Comparison of ENCODE assay signal across 8 mouse cellular contexts in genomic region chr10:15300199-15301085, GRCm38 (mm10).
DNase-seq lines count a peak whose midpoint lies in the region; ATAC-seq and TF ChIP-seq lines count a peak whose summit lies in the region.

No protein-coding gene starts in this region.

- no peak overlapping the region for H3K9ac ChIP-seq in forebrain, embryonic 13.5 days
- H3K9ac ChIP-seq in liver, postnatal 0 days (replicated peaks): no peak overlapping the region
- H3K9ac ChIP-seq in neural tube, embryonic 13.5 days: no peak overlapping the region

- peak; percentile 91 for TF ChIP-seq CTCF in liver, postnatal 0 days (IDR thresholded peaks at IDR 0.05; ENCODE audit: low read depth)

- no peak for TF ChIP-seq EP300 in liver, postnatal 0 days (IDR thresholded peaks at IDR 0.05; ENCODE audit: low read depth)

- H3K36me3 ChIP-seq in forebrain, embryonic 13.5 days (ENCODE audit: poor library complexity, severe bottlenecking): no peaks in the 10 kb centered on the region
- no peaks in the 10 kb centered on the region for H3K36me3 ChIP-seq in liver, postnatal 0 days (replicated peaks; ENCODE audit: insufficient read depth, low read length)
- no peaks in the 10 kb centered on the region for H3K36me3 ChIP-seq in neural tube, embryonic 13.5 days

- 38% methylated on average over 8 of the region's 8 CpGs for WGBS in forebrain, embryonic 13.5 days
- 34% methylated on average over 8 of the region's 8 CpGs for WGBS in liver, postnatal 0 days (ENCODE audit: insufficient replicate concordance)
- 46% methylated on average over 8 of the region's 8 CpGs for WGBS in neural tube, embryonic 13.5 days

- DNase-seq in ES-CJ7 (ENCODE audit: low read depth, low spot score): peak; percentile 76
- peak; percentile 43 for DNase-seq in c-Kit-positive CD71-positive TER-119-positive erythroid progenitor cells, embryonic 14.5 days (ENCODE audit: low spot score)
- DNase-seq in heart, postnatal 25 days (ENCODE audit: low spot score): peak; percentile 17
- DNase-seq in layer of hippocampus, adult 11-12 months (ENCODE audit: low spot score): peak; percentile 78
- peak; percentile 80 for DNase-seq in liver, postnatal 0 days
- peak; percentile 65 for DNase-seq in telencephalon, adult 2 months (ENCODE audit: low read depth, low spot score)

- H3K4me1 ChIP-seq in forebrain, embryonic 13.5 days: peaks cover 3% of the 10 kb centered on the region; the same call in 1 of the 2 replicates
- no peaks in the 10 kb centered on the region for H3K4me1 ChIP-seq in liver, postnatal 0 days (ENCODE audit: insufficient read depth)
- peaks cover 12% of the 10 kb centered on the region for H3K4me1 ChIP-seq in neural tube, embryonic 13.5 days (replicated peaks)

- H3K9me3 ChIP-seq in forebrain, embryonic 13.5 days (replicated peaks): no peaks in the 10 kb centered on the region
- H3K9me3 ChIP-seq in liver, postnatal 0 days (ENCODE audit: low read length): no peaks in the 10 kb centered on the region
- no peaks in the 10 kb centered on the region for H3K9me3 ChIP-seq in neural tube, embryonic 13.5 days

- no peak overlapping the region for H3K4me3 ChIP-seq in forebrain, embryonic 13.5 days
- H3K4me3 ChIP-seq in liver, postnatal 0 days (ENCODE audit: low read depth, low read length): 0 out of 2 replicates have a peak overlapping the region, but pooled peaks have one; percentile 17
- no peak overlapping the region for H3K4me3 ChIP-seq in neural tube, embryonic 13.5 days

- intact Hi-C loops in heart, postnatal 25 days (cut with DNase I): loop anchor here (5.0 kb wide), 1 partner anchor 127 kb away; no protein-coding TSS in a partner anchor

- H3K27ac ChIP-seq in forebrain, embryonic 13.5 days: no peak overlapping the region
- H3K27ac ChIP-seq in liver, postnatal 0 days (ENCODE audit: low read depth): no peak overlapping the region
- H3K27ac ChIP-seq in neural tube, embryonic 13.5 days (replicated peaks): 0 out of 2 replicates have a peak overlapping the region, but pooled peaks have one; percentile 28

- ATAC-seq in forebrain, embryonic 13.5 days: peak; percentile 94
- peak; percentile 63 for ATAC-seq in liver, postnatal 0 days
- ATAC-seq in neural tube, embryonic 13.5 days (ENCODE audit: low read depth): peak; percentile 92

- H3K27me3 ChIP-seq in forebrain, embryonic 13.5 days: no peaks in the 10 kb centered on the region
- H3K27me3 ChIP-seq in liver, postnatal 0 days (ENCODE audit: insufficient read depth, low read length): no peaks in the 10 kb centered on the region
- no peaks in the 10 kb centered on the region for H3K27me3 ChIP-seq in neural tube, embryonic 13.5 days

- H3K4me2 ChIP-seq in forebrain, embryonic 13.5 days: peak overlapping the region; percentile 38
- H3K4me2 ChIP-seq in liver, postnatal 0 days (ENCODE audit: low read depth, low read length): peak overlapping the region; percentile 48
- peak overlapping the region; percentile 39 for H3K4me2 ChIP-seq in neural tube, embryonic 13.5 days

Comparison
In these comparisons a context has a peak if more than half of its experiments do, and no peak if none do; other contexts are left out.
1. DNase-seq: peak in every context shown above with its lines; median percentile 80 in liver, postnatal 0 days; 78 in layer of hippocampus, adult 11-12 months; 76 in ES-CJ7; 65 in telencephalon, adult 2 months; 43 in c-Kit-positive CD71-positive TER-119-positive erythroid progenitor cells, embryonic 14.5 days; 17 in heart, postnatal 25 days.